Mouse (Mus musculus): ENCODE data around the gene Ifna14. TPM values are rescaled to one million over a fixed set of nuclear protein-coding genes. Genes with fewer than 3 reads are reported as not detected.

The Ifna14 gene
- total and polyA plus RNA-seq, 2 experiments from 2014 or later = not detected

- WGBS = 68% methylated on average over 3 of the region's 3 CpGs
- no peak for DNase-seq (ENCODE audit: low spot score)
- no peak overlapping the region for H3K4me3 ChIP-seq (ENCODE audit: low read depth, low read length)
- no peaks in the 10 kb centered on the region for H3K4me1 ChIP-seq (ENCODE audit: control insufficient read depth, insufficient read depth)
- no peaks in the 10 kb centered on the region for H3K9me3 ChIP-seq (replicated peaks; ENCODE audit: control insufficient read depth, low read length)
- H3K27me3 ChIP-seq (ENCODE audit: control insufficient read depth, insufficient read depth, low read length) = no peaks in the 10 kb centered on the region
- no peak overlapping the region for H3K4me2 ChIP-seq (ENCODE audit: low read depth, low read length)
- H3K27ac ChIP-seq (ENCODE audit: low read depth) = no peak overlapping the region
- no peak for TF ChIP-seq EP300 (IDR thresholded peaks at IDR 0.05; ENCODE audit: low read depth)
- TF ChIP-seq CTCF (IDR thresholded peaks at IDR 0.05; ENCODE audit: low read depth) = no peak
- H3K36me3 ChIP-seq (replicated peaks; ENCODE audit: control insufficient read depth, insufficient read depth, low read length) = no peaks in the 10 kb centered on the region
- ATAC-seq (ENCODE audit: insufficient read depth, low read depth) = no peak
- H3K9ac ChIP-seq (replicated peaks; ENCODE audit: low read depth, low read length) = no peak overlapping the region
Measured at GRCm38 (mm10) chr4:88525393-88525792, 46.2 kb downstream of the Ifna14 start.

DNA sequence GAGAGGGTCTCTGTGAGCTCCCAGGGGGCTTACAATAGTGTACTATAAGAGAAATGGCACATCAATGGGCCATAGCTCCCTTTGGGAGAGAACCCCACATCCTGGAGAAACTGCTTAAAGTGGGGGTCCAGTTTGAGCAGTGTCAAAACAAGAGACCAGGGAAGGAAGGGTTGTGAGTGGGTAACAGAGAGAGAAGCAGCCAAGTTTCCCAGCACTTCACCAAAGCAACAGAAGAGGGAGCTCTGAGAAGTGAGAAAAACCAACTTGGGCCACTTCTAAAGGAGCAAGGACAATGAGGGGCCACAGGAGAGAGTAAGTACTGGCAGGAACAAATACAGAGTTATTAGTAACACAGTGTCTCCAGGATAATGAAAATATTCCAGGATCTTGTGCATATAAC lies 48.4 kb downstream of the Ifna14 start:
- ATAC-seq (ENCODE audit: insufficient read depth, low read depth) (no peak), DNase-seq (ENCODE audit: low spot score) (peak; percentile 23)
- no peak overlapping the region for H3K4me2 ChIP-seq (ENCODE audit: low read depth, low read length)
- H3K9me3 ChIP-seq (replicated peaks; ENCODE audit: control insufficient read depth, low read length) = no peaks in the 10 kb centered on the region
- no peaks in the 10 kb centered on the region for H3K4me1 ChIP-seq (ENCODE audit: control insufficient read depth, insufficient read depth)
- H3K36me3 ChIP-seq (replicated peaks; ENCODE audit: control insufficient read depth, insufficient read depth, low read length) = no peaks in the 10 kb centered on the region
- H3K27me3 ChIP-seq (ENCODE audit: control insufficient read depth, insufficient read depth, low read length) = no peaks in the 10 kb centered on the region
- no peak overlapping the region for H3K27ac ChIP-seq (ENCODE audit: low read depth)
- TF ChIP-seq EP300 (IDR thresholded peaks at IDR 0.05; ENCODE audit: low read depth) = no peak
- TF ChIP-seq CTCF (IDR thresholded peaks at IDR 0.05; ENCODE audit: low read depth) = peak; percentile 53
- H3K4me3 ChIP-seq (ENCODE audit: low read depth, low read length) = no peak overlapping the region
- H3K9ac ChIP-seq (replicated peaks; ENCODE audit: low read depth, low read length) = no peak overlapping the region

DNA sequence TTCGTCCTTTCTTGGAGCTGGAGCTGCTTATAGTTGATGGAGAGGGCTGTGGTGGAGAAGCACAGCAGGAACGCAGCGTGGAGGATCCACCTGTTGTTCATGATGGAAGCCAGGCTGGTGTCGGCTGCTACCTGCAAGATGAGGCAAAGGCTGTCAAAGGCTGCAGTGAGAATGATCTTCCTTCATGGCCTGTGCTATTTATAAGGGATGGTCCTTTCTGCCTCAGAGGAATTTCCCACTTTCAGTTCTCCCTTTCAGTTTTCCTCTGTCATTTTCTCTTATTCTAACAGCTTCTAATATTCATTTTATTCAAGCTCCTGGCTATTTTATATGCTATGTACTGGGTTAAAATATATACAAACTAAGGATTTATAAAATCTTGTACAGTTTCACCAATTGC lies 48.9 kb downstream of the Ifna14 start, which contains the start of gene Ifnb1:
Gene Ifnb1, minus strand, starts transcription at position 101 of the 400 bp plus-strand sequence.
- no peak for DNase-seq (ENCODE audit: low spot score)
- Histone ChIP-seq H3K27ac (ENCODE audit: low read depth) (no peak within 1 kb of the TSS), H3K9ac (replicated peaks; ENCODE audit: low read depth, low read length) (no peak within 1 kb of the TSS), H3K4me1 (ENCODE audit: control insufficient read depth, insufficient read depth) (no peaks in the 10 kb centered on the region), H3K36me3 (replicated peaks; ENCODE audit: control insufficient read depth, insufficient read depth, low read length) (no peaks in the 10 kb centered on the region), H3K4me3 (ENCODE audit: low read depth, low read length) (no peak within 1 kb of the TSS), H3K27me3 (ENCODE audit: control insufficient read depth, insufficient read depth, low read length) (no peaks in the 10 kb centered on the region), H3K4me2 (ENCODE audit: low read depth, low read length) (no peak within 1 kb of the TSS), H3K9me3 (replicated peaks; ENCODE audit: control insufficient read depth, low read length) (no peaks in the 10 kb centered on the region)
- WGBS = 62% methylated on average over 4 of the region's 4 CpGs
- TF ChIP-seq CTCF (IDR thresholded peaks at IDR 0.05; ENCODE audit: low read depth) = no peak
- TF ChIP-seq EP300 (IDR thresholded peaks at IDR 0.05; ENCODE audit: low read depth) = no peak
- no peak for ATAC-seq (ENCODE audit: insufficient read depth, low read depth)

Other genes with a start within 250 kb of the Ifna14 start
- gene Hacd4, start 132.9 kb downstream of the Ifna14 start, total RNA-seq (2014; rRNA removed; ENCODE audit: low replicate concordance) = 6.6 and 7.0 TPM in 2 replicates
- 5.9 and 6.2 TPM in 2 replicates for gene Hacd4, start 132.9 kb downstream of the Ifna14 start, polyA plus RNA-seq (2015; fragmentation: Nextera tagmentation; extraction: Ambion mirVana)
- not detected in 2 replicates for gene Ifnb1, start 49.0 kb downstream of the Ifna14 start, total RNA-seq (2014; rRNA removed; ENCODE audit: low replicate concordance)
- not detected in 2 replicates for gene Ifnb1, start 49.0 kb downstream of the Ifna14 start, polyA plus RNA-seq (2015; fragmentation: Nextera tagmentation; extraction: Ambion mirVana)
- gene Ifna15, start 13.6 kb downstream of the Ifna14 start, total RNA-seq (2014; rRNA removed; ENCODE audit: low replicate concordance) = not detected in 2 replicates
- not detected in 2 replicates for gene Ifna15, start 13.6 kb downstream of the Ifna14 start, polyA plus RNA-seq (2015; fragmentation: Nextera tagmentation; extraction: Ambion mirVana)
- not detected in 2 replicates for gene Ifna9, start 20.6 kb upstream of the Ifna14 start, total RNA-seq (2014; rRNA removed; ENCODE audit: low replicate concordance)
- not detected in 2 replicates for gene Ifna9, start 20.6 kb upstream of the Ifna14 start, polyA plus RNA-seq (2015; fragmentation: Nextera tagmentation; extraction: Ambion mirVana)
- gene Ifna12, start 31.6 kb upstream of the Ifna14 start, total RNA-seq (2014; rRNA removed; ENCODE audit: low replicate concordance) = not detected in 2 replicates
- not detected in 2 replicates for gene Ifna12, start 31.6 kb upstream of the Ifna14 start, polyA plus RNA-seq (2015; fragmentation: Nextera tagmentation; extraction: Ambion mirVana)
- gene C87499, start 62.6 kb upstream of the Ifna14 start, total RNA-seq (2014; rRNA removed; ENCODE audit: low replicate concordance) = not detected in 2 replicates
- gene C87499, start 62.6 kb upstream of the Ifna14 start, polyA plus RNA-seq (2015; fragmentation: Nextera tagmentation; extraction: Ambion mirVana) = not detected in 2 replicates
- gene Ifna13, start 72.7 kb upstream of the Ifna14 start, total RNA-seq (2014; rRNA removed; ENCODE audit: low replicate concordance) = not detected in 2 replicates
- gene Ifna13, start 72.7 kb upstream of the Ifna14 start, polyA plus RNA-seq (2015; fragmentation: Nextera tagmentation; extraction: Ambion mirVana) = not detected in 2 replicates
- not detected in 2 replicates for gene Ifna16, start 105.1 kb upstream of the Ifna14 start, total RNA-seq (2014; rRNA removed; ENCODE audit: low replicate concordance)
- not detected in 2 replicates for gene Ifna16, start 105.1 kb upstream of the Ifna14 start, polyA plus RNA-seq (2015; fragmentation: Nextera tagmentation; extraction: Ambion mirVana)
- gene Ifna2, start 112.1 kb upstream of the Ifna14 start, total RNA-seq (2014; rRNA removed; ENCODE audit: low replicate concordance) = not detected in 2 replicates
- not detected in 2 replicates for gene Ifna2, start 112.1 kb upstream of the Ifna14 start, polyA plus RNA-seq (2015; fragmentation: Nextera tagmentation; extraction: Ambion mirVana)
- gene Ifnab, start 119.6 kb upstream of the Ifna14 start, total RNA-seq (2014; rRNA removed; ENCODE audit: low replicate concordance) = not detected in 2 replicates
- gene Ifnab, start 119.6 kb upstream of the Ifna14 start, polyA plus RNA-seq (2015; fragmentation: Nextera tagmentation; extraction: Ambion mirVana) = not detected in 2 replicates
- gene Gm26566, start 150.0 kb upstream of the Ifna14 start, total RNA-seq (2014; rRNA removed; ENCODE audit: low replicate concordance) = 0.69 and 0.81 TPM in 2 replicates
- gene Gm26566, start 150.0 kb upstream of the Ifna14 start, polyA plus RNA-seq (2015; fragmentation: Nextera tagmentation; extraction: Ambion mirVana) = 0.52 and 0.66 TPM in 2 replicates
- 115 and 134 TPM in 2 replicates for gene Klhl9, start 150.7 kb upstream of the Ifna14 start, total RNA-seq (2014; rRNA removed; ENCODE audit: low replicate concordance)
- gene Klhl9, start 150.7 kb upstream of the Ifna14 start, polyA plus RNA-seq (2015; fragmentation: Nextera tagmentation; extraction: Ambion mirVana) = 65.9 and 66.7 TPM in 2 replicates
- gene Gm13271, start 183.1 kb upstream of the Ifna14 start, total RNA-seq (2014; rRNA removed; ENCODE audit: low replicate concordance) = not detected in 2 replicates
- not detected in 2 replicates for gene Gm13271, start 183.1 kb upstream of the Ifna14 start, polyA plus RNA-seq (2015; fragmentation: Nextera tagmentation; extraction: Ambion mirVana)
- gene Gm13283, start 188.3 kb upstream of the Ifna14 start, total RNA-seq (2014; rRNA removed; ENCODE audit: low replicate concordance) = not detected in 2 replicates
- gene Gm13283, start 188.3 kb upstream of the Ifna14 start, polyA plus RNA-seq (2015; fragmentation: Nextera tagmentation; extraction: Ambion mirVana) = 0.25 and 0.46 TPM in 2 replicates
- gene Gm13290, start 202.0 kb upstream of the Ifna14 start, total RNA-seq (2014; rRNA removed; ENCODE audit: low replicate concordance) = not detected in 2 replicates
- 0.20 TPM in 1 of 2 replicates, not detected in the other for gene Gm13290, start 202.0 kb upstream of the Ifna14 start, polyA plus RNA-seq (2015; fragmentation: Nextera tagmentation; extraction: Ambion mirVana)
- not detected in 2 replicates for gene Gm13289, start 205.1 kb upstream of the Ifna14 start, total RNA-seq (2014; rRNA removed; ENCODE audit: low replicate concordance)
- gene Gm13289, start 205.1 kb upstream of the Ifna14 start, polyA plus RNA-seq (2015; fragmentation: Nextera tagmentation; extraction: Ambion mirVana) = not detected in 2 replicates
- gene Gm13272, start 208.1 kb upstream of the Ifna14 start, total RNA-seq (2014; rRNA removed; ENCODE audit: low replicate concordance) = not detected in 2 replicates
- gene Gm13272, start 208.1 kb upstream of the Ifna14 start, polyA plus RNA-seq (2015; fragmentation: Nextera tagmentation; extraction: Ambion mirVana) = not detected in 2 replicates
- not detected in 2 replicates for gene Ifnz, start 210.3 kb upstream of the Ifna14 start, total RNA-seq (2014; rRNA removed; ENCODE audit: low replicate concordance)
- 0.22 and 0.41 TPM in 2 replicates for gene Ifnz, start 210.3 kb upstream of the Ifna14 start, polyA plus RNA-seq (2015; fragmentation: Nextera tagmentation; extraction: Ambion mirVana)
- gene Gm13276, start 213.9 kb upstream of the Ifna14 start, total RNA-seq (2014; rRNA removed; ENCODE audit: low replicate concordance) = not detected in 2 replicates
- not detected in 2 replicates for gene Gm13276, start 213.9 kb upstream of the Ifna14 start, polyA plus RNA-seq (2015; fragmentation: Nextera tagmentation; extraction: Ambion mirVana)
- gene Gm13277, start 216.8 kb upstream of the Ifna14 start, total RNA-seq (2014; rRNA removed; ENCODE audit: low replicate concordance) = not detected in 2 replicates
- gene Gm13277, start 216.8 kb upstream of the Ifna14 start, polyA plus RNA-seq (2015; fragmentation: Nextera tagmentation; extraction: Ambion mirVana) = not detected in 2 replicates
- gene Gm13278, start 219.8 kb upstream of the Ifna14 start, total RNA-seq (2014; rRNA removed; ENCODE audit: low replicate concordance) = not detected in 2 replicates
- gene Gm13278, start 219.8 kb upstream of the Ifna14 start, polyA plus RNA-seq (2015; fragmentation: Nextera tagmentation; extraction: Ambion mirVana) = not detected in 2 replicates
- gene Gm13275, start 222.7 kb upstream of the Ifna14 start, total RNA-seq (2014; rRNA removed; ENCODE audit: low replicate concordance) = not detected in 2 replicates
- gene Gm13275, start 222.7 kb upstream of the Ifna14 start, polyA plus RNA-seq (2015; fragmentation: Nextera tagmentation; extraction: Ambion mirVana) = not detected in 2 replicates
- not detected in 2 replicates for gene Gm13279, start 225.6 kb upstream of the Ifna14 start, total RNA-seq (2014; rRNA removed; ENCODE audit: low replicate concordance)
- gene Gm13279, start 225.6 kb upstream of the Ifna14 start, polyA plus RNA-seq (2015; fragmentation: Nextera tagmentation; extraction: Ambion mirVana) = not detected in 2 replicates
- gene Gm13285, start 227.9 kb upstream of the Ifna14 start, total RNA-seq (2014; rRNA removed; ENCODE audit: low replicate concordance) = 0.50 and 0.66 TPM in 2 replicates
- gene Gm13285, start 227.9 kb upstream of the Ifna14 start, polyA plus RNA-seq (2015; fragmentation: Nextera tagmentation; extraction: Ambion mirVana) = 0.78 and 0.85 TPM in 2 replicates
- gene Gm13287, start 231.5 kb upstream of the Ifna14 start, total RNA-seq (2014; rRNA removed; ENCODE audit: low replicate concordance) = not detected in 2 replicates
- not detected in 2 replicates for gene Gm13287, start 231.5 kb upstream of the Ifna14 start, polyA plus RNA-seq (2015; fragmentation: Nextera tagmentation; extraction: Ambion mirVana)
- not detected in 2 replicates for gene Gm13288, start 233.7 kb upstream of the Ifna14 start, total RNA-seq (2014; rRNA removed; ENCODE audit: low replicate concordance)
- not detected in 2 replicates for gene Gm13288, start 233.7 kb upstream of the Ifna14 start, polyA plus RNA-seq (2015; fragmentation: Nextera tagmentation; extraction: Ambion mirVana)
- not detected in 2 replicates for gene Ifna7, start 244.4 kb upstream of the Ifna14 start, total RNA-seq (2014; rRNA removed; ENCODE audit: low replicate concordance)
- not detected in 2 replicates for gene Ifna7, start 244.4 kb upstream of the Ifna14 start, polyA plus RNA-seq (2015; fragmentation: Nextera tagmentation; extraction: Ambion mirVana)
- not detected in 2 replicates for gene Ifna11, start 248.2 kb upstream of the Ifna14 start, total RNA-seq (2014; rRNA removed; ENCODE audit: low replicate concordance)
- gene Ifna11, start 248.2 kb upstream of the Ifna14 start, polyA plus RNA-seq (2015; fragmentation: Nextera tagmentation; extraction: Ambion mirVana) = not detected in 2 replicates

Measured in heart, postnatal 0 days (tissue).